Comparison of ENCODE assay signal across 29 mouse cellular contexts in the genomic region with DNA sequence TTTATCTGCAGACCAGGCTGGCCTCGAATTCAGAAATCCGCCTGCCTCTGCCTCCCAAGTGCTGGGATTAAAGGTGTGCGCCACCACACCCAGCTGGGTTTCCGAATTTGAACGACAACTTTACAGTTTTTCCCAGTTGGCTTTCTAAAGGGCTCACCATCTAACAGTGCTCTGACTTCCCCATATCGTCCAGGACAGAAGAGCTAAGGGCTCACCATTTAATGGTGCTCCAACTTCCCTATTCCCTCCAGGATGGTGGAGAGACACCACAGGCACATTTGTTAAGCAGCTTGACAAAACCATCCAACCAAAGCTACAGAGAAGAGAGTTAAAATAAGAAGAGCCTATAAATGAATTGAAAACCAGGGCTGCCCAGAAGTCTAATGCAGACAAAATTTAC.
"Had no signal": no experiment of that assay in that cellular context is flagged by ENCODE, and none has a peak within 500 bp of the region (broad histone marks: within the 10 kb centered on the region; RNA-seq: fewer than 3 reads in every experiment).

No protein-coding gene starts in this region.

- H3K9ac ChIP-seq: heart, embryonic 13.5 days; heart, embryonic 15.5 days; hindbrain, embryonic 14.5 days; kidney, embryonic 15.5 days; limb, embryonic 13.5 days; limb, embryonic 15.5 days; liver, embryonic 12.5 days; liver, embryonic 14.5 days had no signal

- H3K4me2 ChIP-seq: heart, embryonic 11.5 days; heart, embryonic 13.5 days; heart, embryonic 15.5 days; hindbrain, embryonic 14.5 days; kidney, embryonic 15.5 days; limb, embryonic 13.5 days; limb, embryonic 15.5 days; liver, embryonic 12.5 days had no signal

- H3K4me3 ChIP-seq: gastrocnemius, adult 2 months; heart, adult 2 months; heart, embryonic 13.5 days; heart, embryonic 15.5 days; kidney, embryonic 15.5 days; left cerebral cortex, adult 2 months; limb, embryonic 13.5 days; limb, embryonic 15.5 days; liver, embryonic 12.5 days had no signal

- DNase-seq: gastrocnemius, adult 2 months; gastrocnemius, postnatal 10 days; gastrocnemius, postnatal 25 days; heart, adult 11 months; heart, adult 2 months; heart, postnatal 14 days; heart, postnatal 36 days; kidney, adult 11 months; kidney, adult 2 months; kidney, adult 9 months; kidney, postnatal 14 days; kidney, postnatal 36 days; layer of hippocampus, adult 9-11 months; layer of hippocampus, postnatal 36 days; left cerebral cortex, postnatal 4 days had no signal

- H3K9me3 ChIP-seq: heart, embryonic 13.5 days; heart, embryonic 15.5 days; kidney, embryonic 15.5 days; limb, embryonic 13.5 days; limb, embryonic 15.5 days; liver, embryonic 12.5 days had no signal

- H3K4me1 ChIP-seq: limb, embryonic 13.5 days; limb, embryonic 15.5 days had no signal

- H3K27me3 ChIP-seq: heart, embryonic 13.5 days; heart, embryonic 15.5 days; kidney, embryonic 15.5 days; limb, embryonic 13.5 days; limb, embryonic 15.5 days; liver, embryonic 12.5 days had no signal

- H3K36me3 ChIP-seq: heart, embryonic 13.5 days; heart, embryonic 15.5 days; kidney, embryonic 15.5 days; limb, embryonic 13.5 days; limb, embryonic 15.5 days; liver, embryonic 12.5 days had no signal

- ATAC-seq: hindbrain, embryonic 16.5 days; inflammation-experienced regulatory T-cells, adult 6 months; intestine, embryonic 16.5 days; liver, embryonic 12.5 days had no signal

- H3K27ac ChIP-seq: gastrocnemius, adult 2 months; heart, adult 2 months; heart, embryonic 13.5 days; heart, embryonic 15.5 days; hindbrain, embryonic 14.5 days; kidney, embryonic 15.5 days; kidney, postnatal 0 days; left cerebral cortex, adult 2 months; limb, embryonic 13.5 days; limb, embryonic 15.5 days; liver, embryonic 12.5 days; liver, embryonic 14.5 days had no signal
